Mouse (Mus musculus) heart, adult 9 months (tissue): ENCODE data around the gene Abca12.

Experiments
- DNase-seq, 2 experiments: peaks; one replicate each; pipeline ENCODE4 v3.0.0; 2022; ENCODE audit warnings: low spot score in 2 of 2

Abca12 gene

DNA sequence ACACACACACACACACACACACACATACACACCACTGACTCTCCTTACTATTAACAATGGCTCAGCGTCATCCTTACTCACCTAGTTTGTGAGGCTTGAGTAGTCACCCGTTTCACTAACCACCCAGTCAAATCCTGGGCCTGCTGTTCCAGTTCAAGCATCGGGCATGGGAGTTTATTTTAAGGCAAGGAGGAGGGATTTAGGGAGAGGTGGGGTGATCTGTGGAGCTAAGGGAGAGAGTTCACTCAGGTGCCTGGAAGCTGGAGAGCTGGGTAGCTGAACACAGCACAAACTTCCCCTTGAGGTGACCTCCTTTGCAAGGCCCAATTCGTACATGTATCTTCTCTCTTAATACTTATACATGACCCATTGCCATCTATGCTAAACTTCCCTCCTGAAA is 219.4 kb downstream of the Abca12 start:
- DNase-seq: no peak

DNA sequence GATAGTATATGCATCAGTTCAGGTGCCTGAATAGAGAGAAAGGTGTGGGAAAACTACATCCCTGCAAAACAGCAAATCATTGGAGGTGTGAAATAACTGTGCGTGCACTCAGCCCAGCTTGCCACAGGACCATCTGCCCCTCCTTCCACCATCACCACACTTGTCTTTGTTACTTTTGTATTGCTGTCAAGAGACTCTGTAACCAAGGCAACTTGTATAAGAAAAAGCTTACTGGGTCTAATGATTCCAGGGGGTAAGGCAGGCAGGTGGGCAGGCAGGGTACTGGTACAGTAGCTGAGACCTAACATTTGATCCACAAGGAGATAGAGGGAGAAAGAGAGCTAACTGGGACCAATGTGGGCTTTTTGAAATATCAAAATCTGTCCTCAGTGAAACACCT is 220.8 kb downstream of the Abca12 start:
- no peak for DNase-seq
